Comparison of ENCODE assay signal across 28 mouse cellular contexts in genomic region chr8:92272726-92273125, GRCm38 (mm10).
"Had no signal": no experiment of that assay in that cellular context is flagged by ENCODE, and none has a peak within 500 bp of the region (broad histone marks: within the 10 kb centered on the region; RNA-seq: fewer than 3 reads in every experiment).

No protein-coding gene starts in this region.

- ATAC-seq: forebrain, embryonic 13.5 days; forebrain, embryonic 14.5 days; forebrain, embryonic 15.5 days; forebrain, embryonic 16.5 days; forebrain, postnatal 0 days had no signal

- H3K27me3 ChIP-seq: embryonic facial prominence, embryonic 12.5 days; embryonic facial prominence, embryonic 13.5 days; embryonic facial prominence, embryonic 15.5 days; forebrain, embryonic 12.5 days; forebrain, embryonic 15.5 days had no signal

- H3K4me1 ChIP-seq: embryonic facial prominence, embryonic 12.5 days; embryonic facial prominence, embryonic 13.5 days; embryonic facial prominence, embryonic 15.5 days; forebrain, embryonic 12.5 days; forebrain, embryonic 13.5 days; forebrain, embryonic 15.5 days had no signal

- H3K27ac ChIP-seq: embryonic facial prominence, embryonic 10.5 days; embryonic facial prominence, embryonic 12.5 days; embryonic facial prominence, embryonic 13.5 days; embryonic facial prominence, embryonic 15.5 days; forebrain, embryonic 10.5 days; forebrain, embryonic 12.5 days; forebrain, embryonic 13.5 days; forebrain, embryonic 15.5 days; gastrocnemius, adult 2 months; heart, adult 2 months had no signal

- H3K4me3 ChIP-seq: embryonic facial prominence, embryonic 10.5 days; embryonic facial prominence, embryonic 12.5 days; embryonic facial prominence, embryonic 13.5 days; embryonic facial prominence, embryonic 15.5 days; erythroblast, embryonic 14.5 days; forebrain, embryonic 10.5 days; forebrain, embryonic 12.5 days; forebrain, embryonic 13.5 days; forebrain, embryonic 15.5 days; gastrocnemius, adult 2 months; heart, adult 2 months had no signal

- DNase-seq: cerebellum, adult 2 months; cerebellum, adult 8-10 months; cerebellum, adult 9-10 months; cerebellum, adult 9-11 months; cerebellum, postnatal 10 days; cerebellum, postnatal 14 days; cerebellum, postnatal 25 days; cerebellum, postnatal 36 days; embryo, embryonic 11 days; forebrain, postnatal 0 days; gastrocnemius, adult 2 months; gastrocnemius, postnatal 10 days; gastrocnemius, postnatal 14 days; gastrocnemius, postnatal 25 days; gastrocnemius, postnatal 36 days; heart, adult 18-20 months; heart, adult 2 months had no signal

- H3K4me2 ChIP-seq: embryonic facial prominence, embryonic 12.5 days; embryonic facial prominence, embryonic 13.5 days; embryonic facial prominence, embryonic 15.5 days; forebrain, embryonic 12.5 days; forebrain, embryonic 13.5 days; forebrain, embryonic 15.5 days had no signal

- H3K36me3 ChIP-seq: embryonic facial prominence, embryonic 12.5 days; embryonic facial prominence, embryonic 13.5 days; embryonic facial prominence, embryonic 15.5 days; forebrain, embryonic 10.5 days; forebrain, embryonic 12.5 days; forebrain, embryonic 15.5 days had no signal

- H3K9me3 ChIP-seq: forebrain, embryonic 15.5 days had no signal

- H3K9ac ChIP-seq: embryonic facial prominence, embryonic 12.5 days; embryonic facial prominence, embryonic 13.5 days; embryonic facial prominence, embryonic 15.5 days; forebrain, embryonic 12.5 days; forebrain, embryonic 13.5 days; forebrain, embryonic 15.5 days; forebrain, postnatal 0 days had no signal
